Mouse (Mus musculus) stomach, embryonic 14.5 days (tissue): ENCODE measurements around the gene Slc44a4. TPM values are rescaled to one million over a fixed set of nuclear protein-coding genes. Genes with fewer than 3 reads are reported as not detected.

Experiments
- ATAC-seq: fragments of 200-750 bp; cut with Nextera tagmentation; 2 replicates; pipeline ENCODE4 v1.8.0; 2017; ENCODE audit warnings: low read depth, moderate TSS enrichment; ENCODE audit not compliant: insufficient number of reproducible peaks, insufficient read depth, low FRiP score
- H3K27ac ChIP-seq: fragments of 300-500 bp; sonication (generic); 2 replicates; pipeline ENCODE4 v1.5.1; 2014; ENCODE audit warnings: mild to moderate bottlenecking, low read length, moderate library complexity, mixed read lengths
- H3K27me3 ChIP-seq: fragments of 300-500 bp; sonication (generic); 2 replicates; pipeline ENCODE4 v1.6.1; 2014; ENCODE audit warnings: low read length, control low read depth, mixed read lengths; ENCODE audit not compliant: control insufficient read depth, insufficient read depth
- H3K36me3 ChIP-seq: fragments of 300-500 bp; sonication (generic); 2 replicates; pipeline ENCODE4 v1.6.1; 2014; ENCODE audit warnings: mild to moderate bottlenecking, control low read depth, low read length, moderate library complexity, mixed read lengths; ENCODE audit not compliant: control insufficient read depth, insufficient read depth
- H3K4me1 ChIP-seq: fragments of 300-500 bp; sonication (generic); 2 replicates; pipeline ENCODE4 v1.6.1; 2014; ENCODE audit warnings: low read length, control low read depth, mixed read lengths; ENCODE audit not compliant: control insufficient read depth, insufficient read depth
- H3K4me2 ChIP-seq: fragments of 300-500 bp; sonication (generic); replicated peaks from 2 replicates; pipeline ENCODE4 v1.6.1; 2014; ENCODE audit warnings: low read depth, low read length, control low read depth
- H3K4me3 ChIP-seq: fragments of 300-500 bp; sonication (generic); 2 replicates; pipeline ENCODE4 v1.5.1; 2014; ENCODE audit warnings: low read depth, low read length, control low read depth
- H3K9ac ChIP-seq: fragments of 300-500 bp; sonication (generic); replicated peaks from 2 replicates; pipeline ENCODE4 v1.6.1; 2014; ENCODE audit warnings: low read depth, mild to moderate bottlenecking, control low read depth, low read length, moderate library complexity, mixed read lengths
- H3K9me3 ChIP-seq: fragments of 300-500 bp; sonication (generic); 2 replicates; pipeline ENCODE4 v1.6.1; 2016; ENCODE audit warnings: low read depth, low read length, control low read depth; ENCODE audit not compliant: control insufficient read depth
- WGBS: fragments of 180-500 bp; shearing (Covaris S2); extraction: QIAGEN DNeasy Blood & Tissue Kit; methylation state at CpG from one replicate; pipeline ENCODE4 v1.1.7; 2014; 5-methylcytosine and 5-hydroxymethylcytosine counted together
- polyA plus RNA-seq: library from polyadenylated mRNA; unstranded; fragments of >200 nt; fragmentation: Nextera tagmentation; extraction: Ambion mirVana; gene quantifications from 2 replicates; pipeline ENCODE4 v1.2.1, GENCODE M21; 2014

Gene Slc44a4
- polyA plus RNA-seq, 1 experiment from 2014 or later: 5.3 TPM

GRCm38 (mm10) chr17:34978239-34978638, 64.0 kb downstream of the Slc44a4 start:
- H3K9ac ChIP-seq: no peak overlapping the region
- 84% methylated on average over 27 of the region's 27 CpGs for WGBS

GRCm38 (mm10) chr17:34979631-34980030, 65.4 kb downstream of the Slc44a4 start:
- no peak overlapping the region for H3K4me2 ChIP-seq
- H3K27me3 ChIP-seq: no peaks in the 10 kb centered on the region
- no peaks in the 10 kb centered on the region for H3K9me3 ChIP-seq
- WGBS: 92% methylated on average over 4 of the region's 4 CpGs
- no peak overlapping the region for H3K4me3 ChIP-seq
- no peaks in the 10 kb centered on the region for H3K36me3 ChIP-seq
- H3K27ac ChIP-seq: no peak overlapping the region
- H3K9ac ChIP-seq: no peak overlapping the region
- peaks cover 10% of the 10 kb centered on the region; the same call in 1 of the 2 replicates for H3K4me1 ChIP-seq
- no peak for ATAC-seq

More at GRCm38 (mm10) chr17:34978239-34978638, 64.0 kb downstream of the Slc44a4 start:
- no peak overlapping the region for H3K27ac ChIP-seq
- H3K4me1 ChIP-seq: peaks cover 10% of the 10 kb centered on the region; the same call in 1 of the 2 replicates
- H3K4me3 ChIP-seq: no peak overlapping the region
- H3K36me3 ChIP-seq: no peaks in the 10 kb centered on the region
- no peaks in the 10 kb centered on the region for H3K27me3 ChIP-seq
- H3K9me3 ChIP-seq: no peaks in the 10 kb centered on the region
- no peak for ATAC-seq
- no peak overlapping the region for H3K4me2 ChIP-seq

Other genes starting within 250 kb of the Slc44a4 start
- 1.1 TPM in 2 replicates for gene Tnxb, start 243.9 kb upstream of the Slc44a4 start, polyA plus RNA-seq
- gene C4b, start 170.6 kb upstream of the Slc44a4 start, polyA plus RNA-seq: 0.07 TPM in 1 of 2 replicates, not detected in the other
- not detected in 2 replicates for gene Cyp21a1, start 109.9 kb upstream of the Slc44a4 start, polyA plus RNA-seq
- gene Stk19, start 77.5 kb upstream of the Slc44a4 start, polyA plus RNA-seq: 22.3 and 27.3 TPM in 2 replicates
- gene Dxo, start 77.4 kb upstream of the Slc44a4 start, polyA plus RNA-seq: 52.9 and 56.4 TPM in 2 replicates
- gene Skiv2l, start 64.3 kb upstream of the Slc44a4 start, polyA plus RNA-seq: 37.7 and 39.5 TPM in 2 replicates
- gene Nelfe, start 64.1 kb upstream of the Slc44a4 start, polyA plus RNA-seq: 101 and 114 TPM in 2 replicates
- 6.7 and 9.4 TPM in 2 replicates for gene Cfb, start 51.9 kb upstream of the Slc44a4 start, polyA plus RNA-seq
- 0.87 and 1.2 TPM in 2 replicates for gene Zbtb12, start 35.0 kb upstream of the Slc44a4 start, polyA plus RNA-seq
- not detected in 2 replicates for gene Gm20547, start 32.4 kb upstream of the Slc44a4 start, polyA plus RNA-seq
- 2.8 TPM in 2 replicates for gene C2, start 16.2 kb upstream of the Slc44a4 start, polyA plus RNA-seq
- gene Ehmt2, start 16.0 kb upstream of the Slc44a4 start, polyA plus RNA-seq: 69.4 and 79.4 TPM in 2 replicates
- 15.1 and 16.2 TPM in 2 replicates for gene Neu1, start 16.8 kb downstream of the Slc44a4 start, polyA plus RNA-seq
- gene Hspa1b, start 44.8 kb downstream of the Slc44a4 start, polyA plus RNA-seq: 0.54 and 0.84 TPM in 2 replicates
- 0.66 TPM in 1 of 2 replicates, not detected in the other for gene Gm20481, start 55.4 kb downstream of the Slc44a4 start, polyA plus RNA-seq
- gene Hspa1a, start 57.7 kb downstream of the Slc44a4 start, polyA plus RNA-seq: 4.9 and 6.0 TPM in 2 replicates
- gene Hspa1l, start 58.2 kb downstream of the Slc44a4 start, polyA plus RNA-seq: 0.73 and 0.75 TPM in 2 replicates
- gene Lsm2, start 67.4 kb downstream of the Slc44a4 start, polyA plus RNA-seq: 177 and 205 TPM in 2 replicates
- gene Vars, start 86.5 kb downstream of the Slc44a4 start, polyA plus RNA-seq: 84.0 and 92.3 TPM in 2 replicates
- 0.18 and 0.22 TPM in 2 replicates for gene Vwa7, start 102.1 kb downstream of the Slc44a4 start, polyA plus RNA-seq
- gene Sapcd1, start 113.5 kb downstream of the Slc44a4 start, polyA plus RNA-seq: 16.3 and 21.3 TPM in 2 replicates
- 3.6 and 3.8 TPM in 2 replicates for gene Msh5, start 132.3 kb downstream of the Slc44a4 start, polyA plus RNA-seq
- gene Clic1, start 135.5 kb downstream of the Slc44a4 start, polyA plus RNA-seq: 83.0 and 88.5 TPM in 2 replicates
- 292 and 322 TPM in 2 replicates for gene Ddah2, start 144.6 kb downstream of the Slc44a4 start, polyA plus RNA-seq
- 0.30 and 0.63 TPM in 2 replicates for gene Ly6g6c, start 150.9 kb downstream of the Slc44a4 start, polyA plus RNA-seq
- gene Mpig6b, start 151.7 kb downstream of the Slc44a4 start, polyA plus RNA-seq: 0.97 and 1.3 TPM in 2 replicates
- 7.8 and 9.7 TPM in 2 replicates for gene Ly6g6e, start 162.4 kb downstream of the Slc44a4 start, polyA plus RNA-seq
- 1.5 and 2.1 TPM in 2 replicates for gene Ly6g6d, start 163.6 kb downstream of the Slc44a4 start, polyA plus RNA-seq
- 0.29 TPM in 1 of 2 replicates, not detected in the other for gene Ly6g6f, start 171.1 kb downstream of the Slc44a4 start, polyA plus RNA-seq
- 77.1 and 81.4 TPM in 2 replicates for gene Abhd16a, start 174.8 kb downstream of the Slc44a4 start, polyA plus RNA-seq
- not detected in 2 replicates for gene Ly6g5c, start 193.8 kb downstream of the Slc44a4 start, polyA plus RNA-seq
- 0.49 and 0.81 TPM in 2 replicates for gene Ly6g5b, start 201.0 kb downstream of the Slc44a4 start, polyA plus RNA-seq
- 20.3 and 21.9 TPM in 2 replicates for gene Gpank1, start 207.0 kb downstream of the Slc44a4 start, polyA plus RNA-seq
- gene Csnk2b, start 207.6 kb downstream of the Slc44a4 start, polyA plus RNA-seq: 269 and 270 TPM in 2 replicates
- gene D17H6S53E, start 211.9 kb downstream of the Slc44a4 start, polyA plus RNA-seq: 10.1 and 13.3 TPM in 2 replicates
- 0.75 and 0.77 TPM in 2 replicates for gene Apom, start 217.6 kb downstream of the Slc44a4 start, polyA plus RNA-seq
- gene Bag6, start 220.7 kb downstream of the Slc44a4 start, polyA plus RNA-seq: 86.5 and 89.0 TPM in 2 replicates